Mouse (Mus musculus): ENCODE measurements around the gene Gm20721.

GRCm38 (mm10) chr2:174316661-174317060 lies 29.9 kb downstream of the Gm20721 start:
- no peak for TF ChIP-seq CTCF (IDR thresholded peaks at IDR 0.05)
- no peak for TF ChIP-seq EP300 (IDR thresholded peaks at IDR 0.05)

All from lung, postnatal 0 days (tissue).